Mouse (Mus musculus): ENCODE measurements at regions not wholly inside any gene's neighbourhood (a gene's known extent, or its start where the extent isn't known, plus 50 kb on each side); places are given as distances from the start of the nearest gene placed in this dataset.

GRCm38 (mm10) chr7:71289702-71290101 lies 61.6 kb downstream of the Gm10295 start:
- intact Hi-C loops (cut with DNase I), result no loop called here
- DNase-seq (ENCODE audit: extremely low spot score in 1 of 2, low spot score in 2 of 2), result no peak

- DNase-seq (ENCODE audit: extremely low spot score in 1 of 2, low spot score in 2 of 2), result no peak
- intact Hi-C loops (cut with DNase I), result no loop called here
Observed at GRCm38 (mm10) chr7:71289266-71289665, 62.0 kb downstream of the Gm10295 start.

DNA sequence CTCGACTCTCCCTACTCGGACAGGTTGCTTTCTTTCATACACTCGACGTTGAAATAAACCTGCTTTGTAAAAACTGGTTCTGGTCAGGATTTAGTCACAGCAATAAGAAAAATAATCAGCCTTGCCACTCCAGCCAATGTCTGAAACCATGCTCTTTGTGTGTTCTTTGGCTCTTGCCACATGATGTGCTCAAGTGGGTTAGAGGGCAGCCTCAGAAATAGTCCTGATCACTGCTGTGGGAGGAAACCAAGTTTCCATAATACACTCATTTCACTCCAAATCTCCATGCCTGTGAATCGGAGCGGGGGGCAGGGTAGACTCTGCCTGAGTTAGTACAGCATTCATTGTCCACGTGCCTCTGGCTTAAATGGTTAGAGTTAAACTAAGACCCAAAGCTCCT lies 63.8 kb downstream of the Gm10295 start:
- intact Hi-C loops (cut with DNase I), result no loop called here
- no peak for DNase-seq (ENCODE audit: extremely low spot score in 1 of 2, low spot score in 2 of 2)

DNA sequence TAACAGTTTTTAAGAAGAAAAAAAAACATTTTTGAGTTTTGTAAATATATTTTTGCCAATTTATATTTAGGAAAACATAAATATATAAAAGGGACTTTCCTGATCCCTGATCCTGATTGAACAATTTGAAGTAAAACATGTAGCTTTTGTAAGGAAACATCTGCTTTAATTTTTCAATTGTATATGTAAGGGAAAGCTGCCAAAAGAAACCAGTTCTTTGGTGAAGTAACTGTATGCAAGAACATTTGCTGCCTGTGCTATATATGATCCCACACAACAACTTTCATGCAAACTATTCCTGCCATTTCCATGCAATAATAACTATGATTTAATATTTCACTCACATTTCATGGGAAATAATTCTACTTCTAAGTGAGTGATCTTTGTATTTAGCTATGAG lies 67.0 kb downstream of the Gm10295 start:
- intact Hi-C loops (cut with DNase I), result no loop called here

GRCm38 (mm10) chr7:71283419-71283818 lies 67.9 kb downstream of the Gm10295 start:
- intact Hi-C loops (cut with DNase I), result no loop called here
- DNase-seq (ENCODE audit: extremely low spot score in 1 of 2, low spot score in 2 of 2), result no peak

More for the DNA sequence above, 67.0 kb downstream of the Gm10295 start:
- no peak for DNase-seq (ENCODE audit: extremely low spot score in 1 of 2, low spot score in 2 of 2)

- DNase-seq (ENCODE audit: extremely low spot score in 1 of 2, low spot score in 2 of 2), result no peak
- intact Hi-C loops (cut with DNase I), result no loop called here
Observed at GRCm38 (mm10) chr7:71266101-71266500, 85.2 kb downstream of the Gm10295 start.

DNA sequence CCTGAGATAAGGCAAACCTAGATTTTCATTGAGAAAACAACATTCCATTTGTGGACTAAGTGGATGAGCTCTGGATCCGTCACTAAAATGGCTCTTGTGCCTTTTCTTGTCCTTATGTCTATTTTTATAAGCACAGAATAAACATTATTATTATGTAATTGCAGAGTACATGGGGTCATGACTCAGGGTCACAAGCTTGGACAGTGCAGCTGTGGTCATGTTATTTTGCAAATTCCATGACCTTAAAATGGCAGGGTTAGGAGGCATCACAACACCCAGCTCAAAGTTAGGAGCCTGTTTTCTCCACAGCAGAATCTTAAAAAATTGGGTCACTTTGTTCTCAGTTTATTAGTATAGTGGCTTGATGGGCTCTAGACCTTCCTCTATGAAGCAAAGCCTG lies 87.2 kb downstream of the Gm10295 start:
- no peak for DNase-seq (ENCODE audit: extremely low spot score in 1 of 2, low spot score in 2 of 2)
- intact Hi-C loops (cut with DNase I), result no loop called here

DNA sequence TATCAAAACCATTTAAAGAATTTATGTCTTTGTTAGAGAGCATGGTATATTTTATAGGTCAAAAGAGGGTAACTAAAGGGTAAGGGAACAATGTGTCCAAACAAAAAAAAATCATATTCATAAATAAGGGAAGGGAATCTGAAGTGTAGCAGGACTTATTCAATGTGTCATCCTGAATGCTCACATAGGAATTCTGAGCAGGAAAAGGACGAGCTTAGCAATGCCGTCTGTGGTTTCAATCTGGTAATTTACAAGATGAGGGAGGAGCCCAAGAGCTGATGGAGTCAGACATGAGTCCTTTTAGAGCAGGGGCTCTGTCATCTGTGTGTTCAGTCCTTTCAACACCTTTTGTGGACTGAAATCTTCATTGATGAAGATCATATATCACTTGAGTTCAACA lies 101.6 kb downstream of the Gm10295 start:
- DNase-seq (ENCODE audit: extremely low spot score in 1 of 2, low spot score in 2 of 2), result no peak
- intact Hi-C loops (cut with DNase I), result no loop called here

DNA sequence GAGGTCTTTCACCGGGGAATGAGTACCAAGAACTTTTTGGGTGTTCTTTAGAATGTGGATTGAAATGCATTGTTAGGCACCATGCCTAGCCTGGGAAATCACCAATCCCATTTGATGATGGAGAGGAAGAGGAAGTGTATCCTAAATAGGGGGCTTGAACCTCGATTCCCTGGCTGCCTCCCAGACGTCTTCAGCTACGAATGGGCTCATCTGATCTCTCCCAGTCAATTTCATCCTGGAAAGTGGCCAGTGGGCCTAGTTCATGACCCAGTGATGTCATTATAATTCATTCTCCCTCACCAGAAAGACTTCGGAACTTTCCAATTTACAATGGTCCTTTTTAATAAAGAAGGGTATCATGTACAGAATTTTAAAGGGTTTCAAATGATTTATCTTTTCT lies 102.1 kb downstream of the Gm10295 start:
- intact Hi-C loops (cut with DNase I), result no loop called here
- DNase-seq (ENCODE audit: extremely low spot score in 1 of 2, low spot score in 2 of 2), result no peak

DNA sequence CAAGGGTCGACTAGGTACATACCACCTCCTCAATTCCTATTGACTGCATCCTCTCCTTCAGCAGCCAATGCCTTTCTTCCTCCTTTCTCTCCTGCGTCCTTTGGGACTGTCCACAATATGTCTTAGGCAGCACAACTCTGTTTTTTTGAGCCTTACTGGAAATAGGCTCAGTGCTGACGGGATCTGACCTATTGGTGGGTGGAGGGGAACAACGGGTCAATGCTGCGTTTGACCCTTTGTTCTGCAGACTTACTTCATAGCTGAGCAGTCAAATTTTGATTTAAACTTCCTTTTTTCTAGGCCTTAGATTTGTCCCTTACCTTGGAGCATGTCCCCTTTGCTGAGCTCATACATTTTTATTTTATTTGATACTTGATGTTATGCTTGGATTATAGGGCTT lies 103.4 kb downstream of the Gm10295 start:
- intact Hi-C loops (cut with DNase I), result no loop called here
- DNase-seq (ENCODE audit: extremely low spot score in 1 of 2, low spot score in 2 of 2), result no peak

DNA sequence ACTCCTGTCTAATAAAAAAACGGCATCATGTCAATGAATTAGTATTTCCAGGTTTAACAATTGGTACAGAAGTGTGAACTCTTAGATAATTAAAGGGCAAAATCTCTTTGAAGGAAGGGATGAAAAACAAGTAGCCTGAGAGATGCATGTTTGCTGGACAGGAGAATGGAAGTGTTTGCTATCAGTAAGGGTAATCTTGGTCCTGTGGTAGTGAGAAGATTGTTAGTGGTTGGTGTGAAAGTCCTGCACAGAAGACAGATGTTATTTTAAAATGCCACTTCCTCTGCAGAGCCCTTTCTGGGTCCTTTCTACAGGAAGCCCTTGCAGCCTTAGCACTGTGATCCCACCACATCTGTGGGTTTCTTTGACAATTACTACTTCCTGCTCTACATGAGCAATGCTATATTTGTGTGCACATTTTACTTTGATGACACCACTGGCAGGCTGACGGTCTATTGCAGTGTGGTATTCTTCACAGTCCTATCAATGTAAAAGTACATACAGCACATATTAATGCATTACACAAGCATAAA lies 108.8 kb downstream of the Gm10295 start:
- DNase-seq (ENCODE audit: extremely low spot score in 1 of 2, low spot score in 2 of 2), result no peak
- intact Hi-C loops (cut with DNase I), result no loop called here

DNA sequence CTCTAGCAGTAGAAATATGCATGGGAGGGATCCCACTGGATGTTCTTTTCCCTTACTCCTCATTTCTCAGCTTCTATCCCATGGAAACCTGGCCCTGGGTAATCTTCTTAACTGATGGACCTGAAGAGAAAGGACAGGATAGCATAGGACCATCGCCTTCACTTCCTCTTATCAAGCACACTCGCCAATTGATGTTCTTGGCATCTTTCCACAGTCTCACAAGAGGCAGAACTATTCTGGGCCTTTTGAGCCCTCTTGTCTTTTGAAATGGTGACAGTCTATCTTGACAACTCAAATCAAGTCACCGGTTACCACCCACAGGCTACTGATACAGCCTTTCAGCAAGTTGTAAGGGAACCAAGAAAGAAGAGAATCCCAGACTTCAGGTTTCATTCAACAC lies 112.1 kb downstream of the Gm10295 start:
- no peak for DNase-seq (ENCODE audit: extremely low spot score in 1 of 2, low spot score in 2 of 2)
- intact Hi-C loops (cut with DNase I), result no loop called here

DNA sequence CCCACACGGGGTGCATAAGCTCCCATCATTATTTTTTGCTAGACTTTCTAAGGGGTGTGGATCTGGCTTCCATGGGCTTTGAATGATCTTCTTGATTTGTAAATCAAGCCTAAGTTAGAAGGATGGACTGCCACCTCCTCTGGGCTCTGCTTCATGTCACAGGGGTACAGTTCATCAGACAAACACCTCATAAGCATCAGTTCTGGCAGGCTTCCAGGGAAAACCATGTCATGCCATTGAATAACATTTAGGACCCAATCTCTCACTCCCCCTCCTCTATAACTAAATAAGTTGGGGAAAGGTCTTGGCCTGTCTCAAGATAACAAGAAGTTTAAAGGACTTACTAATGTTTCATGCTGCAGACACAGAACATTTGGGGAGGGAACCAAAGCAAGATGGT lies 115.0 kb downstream of the Gm10295 start:
- no peak for DNase-seq (ENCODE audit: extremely low spot score in 1 of 2, low spot score in 2 of 2)
- intact Hi-C loops (cut with DNase I), result no loop called here

- no peak for DNase-seq (ENCODE audit: extremely low spot score in 1 of 2, low spot score in 2 of 2)
- intact Hi-C loops (cut with DNase I), result no loop called here
Observed at GRCm38 (mm10) chr7:71234176-71234769, 117.0 kb downstream of the Gm10295 start.

DNA sequence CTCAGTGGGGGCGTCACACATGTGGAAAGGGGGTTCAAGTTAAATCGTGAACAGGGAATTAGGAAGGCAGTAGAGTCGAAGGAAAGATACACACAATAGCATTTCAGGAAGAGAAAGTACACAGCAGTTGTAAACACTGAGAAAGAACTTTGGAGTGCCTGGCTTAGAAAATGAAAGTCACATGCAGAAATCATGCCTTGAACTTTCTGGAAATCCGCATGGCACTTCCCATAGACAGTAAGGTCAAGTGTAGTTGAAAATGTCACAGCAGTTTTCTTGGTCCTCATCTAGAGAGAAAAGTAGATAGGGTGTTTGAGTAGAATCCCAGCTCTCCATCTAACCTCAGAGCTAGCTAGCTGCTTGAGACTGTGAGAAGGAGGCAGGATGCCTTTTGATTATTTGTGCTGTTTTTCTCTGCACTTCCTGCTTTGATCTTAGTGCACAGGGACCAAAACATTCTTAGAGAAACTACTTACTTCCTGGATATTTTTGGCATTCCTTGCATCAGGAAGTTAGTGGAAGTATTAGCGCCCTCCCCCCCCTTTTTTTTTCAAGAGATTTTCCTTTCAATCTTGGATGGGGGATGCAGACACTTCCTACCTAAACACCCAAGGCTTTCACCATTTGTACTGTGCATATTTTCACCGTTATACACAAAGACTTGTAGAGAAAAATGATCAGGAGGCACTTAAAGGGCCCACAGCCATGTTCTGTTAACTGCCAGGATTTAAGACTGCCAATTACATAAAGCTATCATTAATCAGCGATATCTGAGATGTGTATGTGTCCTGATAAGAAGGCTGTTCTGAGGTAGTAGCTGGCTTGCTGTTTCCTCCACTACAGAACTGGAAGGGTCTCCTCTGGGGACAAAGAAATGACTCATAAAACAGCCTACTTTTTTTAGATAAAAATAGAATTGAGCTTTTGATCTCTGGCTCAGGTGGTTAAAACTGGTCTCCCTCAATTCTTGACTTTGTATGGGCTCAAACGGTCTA lies 118.2 kb downstream of the Gm10295 start:
- DNase-seq (ENCODE audit: extremely low spot score in 1 of 2, low spot score in 2 of 2), result no peak
- intact Hi-C loops (cut with DNase I), result no loop called here

DNA sequence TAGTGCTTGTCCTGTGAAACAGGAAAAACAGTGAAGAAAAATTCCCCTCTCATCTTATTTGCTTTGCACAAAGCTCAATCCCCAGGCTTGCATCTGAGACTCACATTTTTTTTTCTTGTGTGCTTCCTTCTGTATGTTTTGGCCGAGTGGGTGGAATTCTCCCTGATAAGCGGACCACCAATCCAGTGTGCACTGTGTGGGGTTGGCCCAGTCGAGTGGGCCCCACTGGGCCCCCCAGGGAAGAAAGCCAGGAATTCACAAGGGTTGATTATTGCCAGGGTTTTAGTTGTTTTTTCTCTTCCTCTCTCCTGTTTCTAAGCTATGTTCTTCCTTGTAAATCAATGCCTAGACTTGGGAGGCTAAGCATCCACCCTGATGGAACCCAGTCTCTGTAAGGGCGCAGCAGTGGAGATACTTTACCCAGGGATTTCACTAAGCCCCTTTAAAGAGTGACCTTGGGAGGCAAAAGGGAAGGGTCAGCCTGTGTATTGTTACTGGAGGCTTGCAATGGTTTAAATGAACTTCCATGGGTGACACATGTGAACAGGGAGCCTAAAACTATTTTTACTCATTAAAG lies 120.3 kb downstream of the Gm10295 start:
- DNase-seq (ENCODE audit: extremely low spot score in 1 of 2, low spot score in 2 of 2), result peak in 1 of 2 experiments; percentile 27
- intact Hi-C loops (cut with DNase I), result no loop called here

DNA sequence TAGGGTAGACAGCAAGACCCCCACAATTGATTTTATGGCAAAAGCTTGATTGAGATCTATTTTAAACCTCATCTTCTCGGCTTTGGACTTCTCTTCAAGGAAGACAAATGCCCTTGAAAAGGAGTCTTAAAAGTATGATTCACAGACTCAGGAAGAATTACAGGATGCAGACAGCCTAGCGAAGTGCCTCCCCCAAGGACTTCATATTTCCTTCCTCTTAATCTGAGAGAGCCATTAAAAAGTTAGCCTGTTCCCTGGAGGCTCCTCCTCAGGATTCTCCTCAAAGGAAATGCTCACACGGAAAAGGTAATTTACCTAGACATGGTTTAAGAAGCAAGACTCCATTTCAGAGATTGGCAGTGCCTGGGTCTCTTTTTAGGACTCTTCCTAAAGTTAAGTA lies 122.1 kb downstream of the Gm10295 start:
- intact Hi-C loops (cut with DNase I), result loop anchor here (10.0 kb wide), 1 partner anchor 64 kb away; no protein-coding TSS in a partner anchor

GRCm38 (mm10) chr7:71224320-71224865 lies 126.9 kb downstream of the Gm10295 start:
- no peak for DNase-seq (ENCODE audit: extremely low spot score in 1 of 2, low spot score in 2 of 2)
- intact Hi-C loops (cut with DNase I), result loop anchor here (10.0 kb wide), 1 partner anchor 60 kb away; no protein-coding TSS in a partner anchor

More for the DNA sequence above, 122.1 kb downstream of the Gm10295 start:
- DNase-seq (ENCODE audit: extremely low spot score in 1 of 2, low spot score in 2 of 2), result no peak

Measured in left cerebral cortex, postnatal 10 days (tissue).